Mouse (Mus musculus) ES-E14 (cell line): Measurements from ENCODE around the gene Sigirr. TPM values are rescaled to one million over a fixed set of nuclear protein-coding genes. Genes with fewer than 3 reads are reported as not detected.

Source experiments
- DNase-seq: peaks from one replicate; pipeline ENCODE4 v3.0.0-alpha.2; 2013; ENCODE audit warnings: low read depth, low spot score
- H3K27ac ChIP-seq: 2 replicates; pipeline ENCODE4 v1.5.1; 2012; ENCODE audit warnings: low read depth, mild to moderate bottlenecking, low read length, moderate library complexity, mixed read lengths; ENCODE audit not compliant: poor library complexity, insufficient read depth, severe bottlenecking
- H3K36me3 ChIP-seq: 2 replicates; pipeline ENCODE4 v1.6.1; 2012; ENCODE audit warnings: mild to moderate bottlenecking, low read length, moderate library complexity, mixed read lengths; ENCODE audit not compliant: control insufficient read depth, poor library complexity, insufficient read depth, severe bottlenecking
- H3K4me1 ChIP-seq, 2 experiments: fragments of 150-350 bp in 1 of 2; sonication (generic) in 1 of 2; 2 replicates each; pipeline ENCODE4 v1.6.1; 2012; ENCODE audit warnings: low read length in 2 of 2, mild to moderate bottlenecking in 1 of 2, mixed read lengths in 1 of 2; ENCODE audit not compliant: control insufficient read depth in 2 of 2, insufficient read depth in 2 of 2, poor library complexity in 1 of 2
- H3K4me3 ChIP-seq, 2 experiments: fragments of 150-350 bp in 1 of 2; sonication (generic) in 1 of 2; 2 replicates each; pipeline ENCODE4 v1.5.1; 2012; ENCODE audit warnings: low read length in 2 of 2, low read depth in 1 of 2, mild to moderate bottlenecking in 1 of 2, mixed read lengths in 1 of 2; ENCODE audit not compliant: insufficient read depth in 1 of 2, poor library complexity in 1 of 2, severe bottlenecking in 1 of 2
- H3K9ac ChIP-seq: 2 replicates; pipeline ENCODE4 v1.6.1; 2012; ENCODE audit warnings: low read depth, mild to moderate bottlenecking, low read length, mixed read lengths; ENCODE audit not compliant: poor library complexity, insufficient read depth, severe bottlenecking
- H3K9me3 ChIP-seq: fragments of 150-350 bp; sonication (generic); 2 replicates; pipeline ENCODE4 v1.6.1; 2012; ENCODE audit warnings: low read depth, mild to moderate bottlenecking, low read length; ENCODE audit not compliant: control insufficient read depth, insufficient read depth
- CHD2 ChIP-seq: IDR thresholded peaks from 2 replicates; pipeline ENCODE4 v1.6.1; 2014; ENCODE audit warnings: mild to moderate bottlenecking, low read depth, low read length, inconsistent platforms
- HCFC1 ChIP-seq: IDR thresholded peaks from 2 replicates; pipeline ENCODE4 v1.6.1; 2012; ENCODE audit warnings: low read length, inconsistent platforms, borderline replicate concordance; ENCODE audit not compliant: insufficient read depth
- MAFK ChIP-seq: IDR thresholded peaks from 2 replicates; pipeline ENCODE4 v1.6.1; 2014; ENCODE audit warnings: mild to moderate bottlenecking, low read depth, low read length, inconsistent platforms; ENCODE audit not compliant: insufficient read depth
- ZC3H11A ChIP-seq: IDR thresholded peaks from 2 replicates; pipeline ENCODE4 v1.6.1; 2012; ENCODE audit warnings: low read depth, mild to moderate bottlenecking, inconsistent platforms, low read length, borderline replicate concordance
- ZNF384 ChIP-seq: IDR thresholded peaks from 2 replicates; pipeline ENCODE4 v1.6.1; 2012; ENCODE audit warnings: low read depth, low read length, inconsistent platforms
- in situ Hi-C, 2 experiments: fragments of 600-800 bp; cut with MboI; formaldehyde crosslinking; loops; one replicate each; pipeline ENCODE4 v1.15.1; 2025; ENCODE audit warnings: low sequenced_read_pairs in 2 of 2, inconsistent platforms in 1 of 2; ENCODE audit not compliant: unreplicated experiment in 2 of 2
- total RNA-seq: library from RNA; depleted of rRNA; stranded (reverse); fragments of 300-350 nt; gene quantifications from 2 replicates; pipeline ENCODE4 v1.2.3, GENCODE M21; 2012

Sigirr gene
- total RNA-seq, 1 experiment: 18.2 TPM

DNA sequence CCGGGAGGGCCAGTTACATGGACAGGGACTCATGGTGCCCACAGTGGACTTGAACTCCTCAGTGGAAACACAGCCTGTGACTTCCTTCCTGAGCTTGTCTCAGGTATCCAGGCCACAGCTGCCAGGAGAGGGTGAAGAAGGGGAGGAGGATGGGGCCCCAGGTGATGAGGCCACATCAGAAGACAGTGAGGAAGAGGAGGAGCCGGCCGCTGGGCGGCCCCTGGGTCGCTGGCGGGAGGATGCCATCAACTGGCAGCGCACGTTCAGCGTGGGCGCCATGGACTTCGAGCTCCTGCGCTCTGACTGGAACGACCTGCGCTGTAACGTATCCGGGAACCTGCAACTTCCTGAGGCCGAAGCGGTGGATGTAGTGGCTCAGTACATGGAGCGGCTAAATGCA is 32.0 kb downstream of the Sigirr start:
- TF ChIP-seq MAFK (no peak), HCFC1 (no peak), ZNF384 (no peak), CHD2 (no peak), ZC3H11A (no peak)
- Histone ChIP-seq H3K27ac (no peak overlapping the region), H3K9me3 (no peaks in the 10 kb centered on the region), H3K36me3 (peaks cover 24% of the 10 kb centered on the region), H3K4me3 (peak overlapping the region in 1 of 2 experiments; percentile 27; a peak in 1 of 4 replicates), H3K4me1 (peaks cover 2 to 17% of the 10 kb centered on the region in 2 experiments; a peak in 3 of 4 replicates), H3K9ac (peak overlapping the region; percentile 10; the same call in 1 of the 2 replicates)
- in situ Hi-C loops: loop anchor here in 1 of 2 experiments (25.0 kb wide), 1 partner anchor 231 kb away; the partner anchor contains the start of genes Odf3, Scgb1c1 and Urah
- no peak for DNase-seq

DNA sequence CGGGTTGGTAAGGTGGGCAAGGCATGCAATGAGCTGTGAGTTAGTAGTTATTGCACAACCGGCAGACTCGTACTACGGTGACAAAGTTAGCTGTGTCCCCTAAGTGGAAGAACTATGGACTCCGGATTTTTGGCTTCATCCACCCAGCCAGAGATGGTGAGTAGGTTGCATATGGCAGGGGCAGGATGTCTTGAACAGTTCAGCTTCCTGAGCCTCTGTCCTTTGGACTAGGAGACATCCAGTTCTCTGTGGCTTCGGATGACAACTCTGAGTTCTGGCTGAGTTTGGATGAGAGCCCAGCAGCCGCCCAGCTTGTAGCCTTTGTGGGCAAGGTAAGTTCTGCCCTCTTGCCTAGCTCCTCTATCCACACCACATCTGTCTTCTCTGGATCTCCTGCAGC is 35.8 kb downstream of the Sigirr start:
- H3K9me3 ChIP-seq: no peaks in the 10 kb centered on the region
- in situ Hi-C loops: loop anchor here in 1 of 2 experiments (25.0 kb wide), 1 partner anchor 227 kb away; the partner anchor contains the start of genes Odf3, Scgb1c1 and Urah
- peaks cover 5 to 13% of the 10 kb centered on the region in 2 experiments; a peak in 3 of 4 replicates for H3K4me1 ChIP-seq
- H3K9ac ChIP-seq: no peak overlapping the region
- H3K4me3 ChIP-seq: no peak overlapping the region
- H3K36me3 ChIP-seq: peaks cover 26% of the 10 kb centered on the region
- TF ChIP-seq ZC3H11A: no peak
- DNase-seq: no peak
- no peak overlapping the region for H3K27ac ChIP-seq

DNA sequence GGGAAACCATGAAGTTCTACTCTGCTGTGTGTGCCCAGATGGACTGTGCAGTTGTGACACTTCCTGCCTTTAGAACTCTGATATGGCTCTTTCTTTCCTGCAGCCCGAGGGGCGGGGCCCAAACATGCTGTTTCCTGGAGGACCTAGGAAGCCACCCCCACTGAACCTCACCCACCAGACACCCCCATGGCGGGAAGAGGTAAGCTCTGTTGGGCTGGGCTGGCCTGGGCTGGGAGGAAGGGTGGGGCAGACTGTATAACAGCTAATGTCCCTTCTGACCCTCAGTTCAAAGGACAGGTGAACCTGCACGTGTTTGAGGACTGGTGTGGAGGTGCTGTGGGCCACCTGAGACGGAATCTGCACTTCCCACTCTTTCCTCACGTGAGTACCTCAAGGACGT is 36.2 kb downstream of the Sigirr start:
- Histone ChIP-seq H3K9ac (no peak overlapping the region), H3K4me1 (peaks cover 5 to 13% of the 10 kb centered on the region in 2 experiments; a peak in 3 of 4 replicates), H3K4me3 (no peak overlapping the region), H3K9me3 (no peaks in the 10 kb centered on the region), H3K27ac (no peak overlapping the region), H3K36me3 (peaks cover 26% of the 10 kb centered on the region)
- in situ Hi-C loops: loop anchor here in 1 of 2 experiments (25.0 kb wide), 1 partner anchor 227 kb away; the partner anchor contains the start of genes Odf3, Scgb1c1 and Urah
- DNase-seq: no peak
- no peak for TF ChIP-seq CHD2
- no peak for TF ChIP-seq ZNF384
- TF ChIP-seq ZC3H11A: no peak
- TF ChIP-seq MAFK: no peak
- no peak for TF ChIP-seq HCFC1

DNA sequence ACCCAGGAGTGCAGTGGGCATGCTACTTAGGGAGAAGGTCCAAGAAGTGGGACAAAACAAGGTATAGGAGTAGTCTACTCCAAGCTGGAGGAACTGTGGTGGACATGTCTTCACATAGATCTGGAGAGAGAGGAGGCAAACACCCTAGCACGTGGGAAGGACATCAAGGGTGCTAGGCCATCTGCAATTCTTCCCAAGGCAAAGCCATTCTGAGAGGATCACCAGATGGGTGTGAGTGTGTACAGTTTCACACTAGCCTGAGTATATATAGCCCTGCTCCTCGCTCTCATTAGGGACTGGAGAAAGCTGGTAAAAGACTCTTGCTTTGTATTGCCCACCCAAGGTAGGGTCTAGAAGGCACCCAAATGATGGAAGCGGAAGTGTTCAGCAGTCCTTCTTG is 37.0 kb downstream of the Sigirr start:
- no peak for DNase-seq
- Histone ChIP-seq H3K27ac (no peak overlapping the region), H3K36me3 (peaks cover 26% of the 10 kb centered on the region), H3K9me3 (no peaks in the 10 kb centered on the region), H3K4me3 (no peak overlapping the region), H3K9ac (no peak overlapping the region), H3K4me1 (peaks cover 8 to 11% of the 10 kb centered on the region in 2 experiments; a peak in 3 of 4 replicates)
- in situ Hi-C loops: loop anchor here in 1 of 2 experiments (25.0 kb wide), 1 partner anchor 226 kb away; the partner anchor contains the start of genes Odf3, Scgb1c1 and Urah
- TF ChIP-seq ZNF384 (no peak), MAFK (no peak), CHD2 (no peak), HCFC1 (no peak), ZC3H11A (no peak)
